Mouse (Mus musculus) testis, adult 2 months (tissue): ENCODE measurements around the gene Rfx7. TPM values are rescaled to one million over a fixed set of nuclear protein-coding genes. Genes with fewer than 3 reads are reported as not detected.
"Not testable (repeated sequence)": the region's sequence is repeated elsewhere in the genome, so short reads cannot be mapped to it uniquely, and the experiment has no call there.

Experiments
- H3K27ac ChIP-seq: fragments of 200-500 bp; 2 replicates; pipeline ENCODE4 v1.5.1; 2012; ENCODE audit warnings: low read depth, low read length; ENCODE audit not compliant: control insufficient read depth, insufficient read depth
- H3K27me3 ChIP-seq: fragments of 200-500 bp; 2 replicates; pipeline ENCODE4 v1.6.1; 2012; ENCODE audit warnings: mild to moderate bottlenecking, low read length, moderate library complexity; ENCODE audit not compliant: control insufficient read depth, insufficient read depth
- H3K36me3 ChIP-seq: fragments of 200-500 bp; 2 replicates; pipeline ENCODE4 v1.6.1; 2012; ENCODE audit warnings: mild to moderate bottlenecking, low read length; ENCODE audit not compliant: control insufficient read depth, insufficient read depth
- H3K4me1 ChIP-seq: fragments of 200-500 bp; 2 replicates; pipeline ENCODE4 v1.6.1; 2012; ENCODE audit warnings: low read length; ENCODE audit not compliant: control insufficient read depth, insufficient read depth
- H3K4me3 ChIP-seq: fragments of 200-500 bp; 2 replicates; pipeline ENCODE4 v1.5.1; 2012; ENCODE audit warnings: low read depth, mild to moderate bottlenecking, low read length, moderate library complexity, mixed read lengths; ENCODE audit not compliant: control insufficient read depth
- CTCF ChIP-seq: fragments of 200-500 bp; IDR thresholded peaks from 2 replicates; pipeline ENCODE4 v1.5.1; 2012; ENCODE audit warnings: low read depth, mild to moderate bottlenecking, inconsistent platforms, low read length, moderate library complexity; ENCODE audit not compliant: control insufficient read depth, insufficient read depth, insufficient replicate concordance
- POLR2A ChIP-seq: fragments of 200-500 bp; IDR thresholded peaks from 2 replicates; pipeline ENCODE4 v1.6.1; 2012; ENCODE audit warnings: low read depth, mild to moderate bottlenecking, inconsistent platforms, low read length, moderate library complexity; ENCODE audit not compliant: control insufficient read depth
- polyA plus RNA-seq: library from polyadenylated mRNA; depleted of rRNA; stranded (reverse); fragments of >200 nt; gene quantifications from 2 replicates; pipeline ENCODE4 v1.2.3, GENCODE M21; 2012

The Rfx7 gene
- polyA plus RNA-seq, 1 experiment = 6.4 TPM

DNA sequence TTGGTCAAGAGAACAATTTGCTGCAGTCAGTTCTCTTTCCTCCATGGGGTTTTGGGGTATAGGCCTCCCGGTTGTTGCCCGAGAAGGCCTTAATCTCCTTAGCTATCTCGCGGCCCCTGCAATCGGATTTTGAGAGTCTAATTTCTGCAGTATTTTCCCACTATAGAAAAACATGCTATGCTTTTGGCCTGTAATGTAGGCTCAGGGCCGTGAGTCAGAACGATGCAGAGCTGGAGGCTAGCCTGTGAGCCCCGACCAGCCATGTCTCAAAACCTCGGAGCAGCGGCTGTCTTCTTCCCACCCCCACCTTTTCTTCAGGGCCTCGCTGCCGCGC is 129.5 kb downstream of the Rfx7 start:
- TF ChIP-seq POLR2A (peak; percentile 61; the same call in 1 of the 2 replicates), CTCF (no peak)
- peaks cover 5% of the 10 kb centered on the region for H3K4me1 ChIP-seq

DNA sequence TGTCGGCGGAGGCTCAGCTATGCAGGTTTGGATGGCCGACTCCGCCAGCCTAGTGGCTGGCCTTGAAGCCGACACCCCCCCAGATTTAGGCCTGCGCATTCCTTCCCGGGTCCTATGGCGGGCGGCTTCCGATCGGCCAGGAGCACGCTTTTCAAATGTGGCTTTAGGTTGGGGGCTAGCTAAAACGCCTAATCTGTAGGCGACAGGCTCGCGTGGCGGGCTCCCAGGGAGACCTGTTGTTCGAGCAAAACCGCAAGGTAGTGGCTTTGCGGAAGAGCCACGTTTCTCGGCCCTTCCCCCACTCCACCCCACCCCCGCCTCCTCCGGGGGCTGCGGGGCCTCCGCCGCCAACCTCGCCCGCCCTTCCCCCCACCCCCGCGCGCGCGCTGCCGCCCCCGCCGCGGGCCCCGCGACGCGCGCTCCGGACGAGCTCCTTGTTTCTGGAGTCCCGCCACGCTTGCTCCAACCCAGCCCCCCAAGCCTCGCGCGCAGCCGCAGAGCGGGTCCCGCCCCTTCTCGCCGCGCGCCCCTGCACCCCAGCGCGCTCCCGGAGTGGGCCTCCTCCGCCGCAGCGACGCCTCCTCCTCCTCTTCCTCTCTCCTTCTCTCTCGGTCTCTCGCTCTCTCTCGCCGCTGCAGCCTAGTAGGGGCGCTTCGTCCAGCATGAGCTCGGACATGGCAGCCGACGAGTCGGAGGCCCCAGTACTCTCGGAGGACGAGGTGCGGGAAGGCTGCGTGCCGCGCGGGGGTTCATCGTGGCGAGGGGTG is 130.0 kb downstream of the Rfx7 start, which contains the start of gene Nedd4:
TSS of gene Nedd4 (plus strand) at position 452 of the 767 bp plus-strand sequence.
- Histone ChIP-seq H3K36me3 (no peaks in the 10 kb centered on the region; the same call in 1 of the 2 replicates), H3K27ac (peak within 1 kb of the TSS; percentile 97), H3K27me3 (no peaks in the 10 kb centered on the region), H3K4me1 (peaks cover 5% of the 10 kb centered on the region), H3K4me3 (peak within 1 kb of the TSS; percentile 95)
- TF ChIP-seq CTCF (no peak), POLR2A (peak; percentile 84)

More for the DNA sequence above, 129.5 kb downstream of the Rfx7 start:
- no peaks in the 10 kb centered on the region; the same call in 1 of the 2 replicates for H3K36me3 ChIP-seq
- no peaks in the 10 kb centered on the region for H3K27me3 ChIP-seq
- H3K27ac ChIP-seq = peak overlapping the region; percentile 97
- H3K4me3 ChIP-seq = peak overlapping the region; percentile 90

- no peaks in the 10 kb centered on the region for H3K27me3 ChIP-seq
- H3K27ac ChIP-seq = peak overlapping the region; percentile 88
- H3K36me3 ChIP-seq = no peaks in the 10 kb centered on the region; the same call in 1 of the 2 replicates
- TF ChIP-seq POLR2A = peak; percentile 59
- no peak for TF ChIP-seq CTCF
- H3K4me3 ChIP-seq = peak overlapping the region; percentile 95
- H3K4me1 ChIP-seq = peaks cover 5% of the 10 kb centered on the region
Measured at GRCm38 (mm10) chr9:72662691-72663533, 130.9 kb downstream of the Rfx7 start.

- TF ChIP-seq CTCF (no peak), POLR2A (no peak)
- Histone ChIP-seq H3K4me3 (no peak overlapping the region), H3K4me1 (peaks cover 5% of the 10 kb centered on the region), H3K36me3 (no peaks in the 10 kb centered on the region; the same call in 1 of the 2 replicates), H3K27ac (peak overlapping the region; percentile 88), H3K27me3 (no peaks in the 10 kb centered on the region)
Measured at GRCm38 (mm10) chr9:72663534-72663918, 131.5 kb downstream of the Rfx7 start.

- Histone ChIP-seq H3K4me1 (peaks cover 5% of the 10 kb centered on the region), H3K27ac (no peak overlapping the region; the same call in 1 of the 2 replicates), H3K27me3 (no peaks in the 10 kb centered on the region), H3K36me3 (no peaks in the 10 kb centered on the region; the same call in 1 of the 2 replicates), H3K4me3 (no peak overlapping the region)
- TF ChIP-seq CTCF (no peak), POLR2A (no peak)
Measured at GRCm38 (mm10) chr9:72664409-72665351, 132.6 kb downstream of the Rfx7 start.

- H3K4me1 ChIP-seq = peaks cover 5% of the 10 kb centered on the region
- H3K4me3 ChIP-seq = no peak overlapping the region
- no peaks in the 10 kb centered on the region for H3K27me3 ChIP-seq
- no peak for TF ChIP-seq POLR2A
- TF ChIP-seq CTCF = no peak
- H3K27ac ChIP-seq = no peak overlapping the region
- H3K36me3 ChIP-seq = no peaks in the 10 kb centered on the region; the same call in 1 of the 2 replicates
Measured at GRCm38 (mm10) chr9:72665517-72665916, 133.5 kb downstream of the Rfx7 start.

DNA sequence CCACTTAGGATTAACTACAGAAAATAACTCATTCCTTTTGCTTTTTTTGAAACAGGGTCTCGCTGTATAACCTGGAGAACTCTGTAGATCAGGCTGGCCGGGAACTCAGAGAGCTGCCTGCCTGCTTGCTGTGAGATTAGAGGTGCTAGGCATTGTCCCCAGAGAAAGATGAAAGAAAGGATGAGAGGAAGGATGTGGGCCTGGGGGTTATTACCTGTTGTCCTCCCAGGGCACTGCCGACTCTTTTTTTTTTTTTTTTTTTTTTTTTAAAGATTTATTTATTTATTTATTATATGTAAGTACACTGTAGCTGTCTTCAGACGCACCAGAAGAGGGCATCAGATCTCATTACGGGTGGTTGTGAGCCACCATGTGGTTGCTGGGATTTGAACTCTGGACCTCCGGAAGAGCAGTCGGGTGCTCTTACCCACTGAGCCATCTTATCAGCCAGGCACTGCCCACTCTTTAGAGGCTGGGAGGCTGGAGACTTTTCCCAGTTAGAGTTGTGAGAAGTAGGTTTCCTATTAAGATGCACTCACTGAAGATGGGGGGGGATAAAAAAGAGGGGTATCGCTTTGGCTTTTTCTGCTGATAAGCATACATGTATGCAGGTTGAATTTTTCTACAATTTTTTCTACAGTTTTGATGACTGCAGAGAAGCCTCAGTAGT is 134.4 kb downstream of the Rfx7 start:
- H3K27me3 ChIP-seq, H3K36me3 ChIP-seq, H3K4me3 ChIP-seq, H3K27ac ChIP-seq, H3K4me1 ChIP-seq: not testable (repeated sequence)
